Mouse (Mus musculus): ENCODE results near the gene Plekhd1.

Plekhd1 gene

GRCm38 (mm10) chr12:80751556-80751955 is 59.2 kb downstream of the Plekhd1 start:
- no peak for DNase-seq (ENCODE audit: low spot score in 2 of 2)

DNA sequence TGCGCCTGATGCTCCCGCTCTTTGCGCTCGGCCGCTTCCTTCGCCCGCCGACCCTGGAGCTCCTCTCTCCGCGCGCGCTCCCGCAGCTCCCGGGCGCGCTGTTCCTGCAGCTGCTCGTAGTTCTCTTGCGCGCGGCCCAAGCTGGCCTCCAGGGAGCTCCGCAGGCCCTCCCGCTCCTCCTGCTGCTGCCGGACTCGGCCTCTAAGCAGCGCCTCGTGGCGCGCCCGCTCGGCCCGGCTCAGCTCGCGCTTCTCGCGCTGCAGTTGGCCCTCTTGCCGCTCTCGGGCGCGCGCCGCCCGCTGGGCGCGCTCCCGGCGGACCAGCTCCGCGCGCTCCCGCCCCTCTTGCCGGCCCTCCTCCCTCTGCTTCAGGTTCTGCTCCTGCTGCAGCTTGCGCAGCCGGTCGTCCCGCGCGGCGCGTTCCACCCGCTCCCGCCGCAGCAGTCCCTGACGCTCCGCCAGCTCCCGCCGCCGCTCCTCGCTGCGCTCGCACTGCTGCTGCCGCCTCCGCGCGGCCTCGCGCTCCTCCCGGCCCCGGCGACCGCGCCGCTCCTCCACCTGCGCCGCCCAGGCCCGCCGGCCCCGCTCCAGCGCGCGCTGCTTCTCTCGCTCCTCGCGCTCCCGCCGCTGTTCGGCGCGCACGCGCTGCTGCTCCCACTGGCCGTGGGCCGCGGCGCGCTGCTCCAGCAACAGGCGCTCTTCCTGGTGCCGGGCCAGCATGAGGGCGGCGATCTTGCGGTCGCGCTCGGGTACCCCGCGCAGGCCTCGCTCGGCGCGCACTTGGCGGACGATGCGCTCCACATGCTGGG is 65.6 kb downstream of the Plekhd1 start:
- DNase-seq (ENCODE audit: low spot score in 2 of 2) = peak; percentile 33 to 56

- DNase-seq (ENCODE audit: low spot score in 2 of 2) = peak in 1 of 2 experiments; percentile 34
Measured at GRCm38 (mm10) chr12:80758559-80759386, 66.4 kb downstream of the Plekhd1 start.

DNA sequence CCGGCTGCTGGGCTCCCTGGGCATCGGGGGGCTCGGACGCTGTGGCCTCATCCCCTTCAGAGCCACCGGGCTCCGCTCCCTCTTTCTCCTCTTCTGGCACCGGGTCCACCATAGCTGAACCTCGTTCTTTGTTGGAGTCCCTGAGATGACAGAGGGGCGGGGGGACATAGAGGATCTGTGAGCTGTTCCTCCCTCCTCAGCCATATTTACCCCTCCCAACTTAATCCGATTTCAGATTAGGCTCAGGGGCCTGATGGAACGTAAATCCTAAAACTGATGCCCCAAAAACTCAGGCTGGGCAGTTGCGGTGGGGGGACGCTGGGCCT is 67.0 kb downstream of the Plekhd1 start:
- no peak for DNase-seq (ENCODE audit: low spot score in 2 of 2)

GRCm38 (mm10) chr12:80759713-80760395 is 67.5 kb downstream of the Plekhd1 start:
- DNase-seq (ENCODE audit: low spot score in 2 of 2) = no peak

GRCm38 (mm10) chr12:80760396-80760801 is 68.0 kb downstream of the Plekhd1 start, which contains the start of gene Ccdc177:
Gene Ccdc177 (minus strand): TSS chr12:80760687.
- peak; percentile 63 to 66 for DNase-seq (ENCODE audit: low spot score in 2 of 2)

- no peak for DNase-seq (ENCODE audit: low spot score in 2 of 2)
Measured at GRCm38 (mm10) chr12:80762982-80763381, 70.6 kb downstream of the Plekhd1 start.

- no peak for DNase-seq (ENCODE audit: low spot score in 2 of 2)
Measured at GRCm38 (mm10) chr12:80764116-80764515, 71.7 kb downstream of the Plekhd1 start.

GRCm38 (mm10) chr12:80769697-80770096 is 77.3 kb downstream of the Plekhd1 start:
- DNase-seq (ENCODE audit: low spot score in 2 of 2) = peak; percentile 56 to 71
